Mouse (Mus musculus): Measurements from ENCODE around the gene Fdps.
A peak's percentile ranks its signal among the peaks of the same experiment; 100 is the strongest.

The Fdps gene

GRCm38 (mm10) chr3:89101812-89102494 is at the start of gene Fdps:
Fdps (minus strand) TSS chr3:89101959.
- DNase-seq (ENCODE audit: low spot score), result peak; percentile 98

- DNase-seq (ENCODE audit: low spot score), result no peak
Observed at GRCm38 (mm10) chr3:89148567-89148966, 46.8 kb upstream of the Fdps start.

- no peak for DNase-seq (ENCODE audit: low spot score)
Observed at GRCm38 (mm10) chr3:89147979-89148311, 46.2 kb upstream of the Fdps start.

GRCm38 (mm10) chr3:89147101-89147978 is 45.6 kb upstream of the Fdps start:
- DNase-seq (ENCODE audit: low spot score), result no peak

- DNase-seq (ENCODE audit: low spot score), result no peak
Observed at GRCm38 (mm10) chr3:89145566-89145965, 43.8 kb upstream of the Fdps start.

GRCm38 (mm10) chr3:89144821-89145220 is 43.1 kb upstream of the Fdps start:
- no peak for DNase-seq (ENCODE audit: low spot score)

GRCm38 (mm10) chr3:89136365-89136764 is 34.6 kb upstream of the Fdps start:
- DNase-seq (ENCODE audit: low spot score), result no peak

- no peak for DNase-seq (ENCODE audit: low spot score)
Observed at GRCm38 (mm10) chr3:89135958-89136357, 34.2 kb upstream of the Fdps start, which contains the start of gene Pklr. Pklr (plus strand) TSS chr3:89136142.

GRCm38 (mm10) chr3:89133752-89134151 is 32.0 kb upstream of the Fdps start:
- no peak for DNase-seq (ENCODE audit: low spot score)

GRCm38 (mm10) chr3:89133063-89133450 is 31.3 kb upstream of the Fdps start:
- no peak for DNase-seq (ENCODE audit: low spot score)

- DNase-seq (ENCODE audit: low spot score), result no peak
Observed at GRCm38 (mm10) chr3:89132285-89133062, 30.7 kb upstream of the Fdps start.

- DNase-seq (ENCODE audit: low spot score), result no peak
Observed at GRCm38 (mm10) chr3:89131816-89132215, 30.1 kb upstream of the Fdps start.

GRCm38 (mm10) chr3:89129908-89130307 is 28.1 kb upstream of the Fdps start:
- DNase-seq (ENCODE audit: low spot score), result no peak

- DNase-seq (ENCODE audit: low spot score), result no peak
Observed at GRCm38 (mm10) chr3:89125981-89126380, 24.2 kb upstream of the Fdps start.

- no peak for DNase-seq (ENCODE audit: low spot score)
Observed at GRCm38 (mm10) chr3:89124241-89124640, 22.5 kb upstream of the Fdps start.

GRCm38 (mm10) chr3:89123313-89123712 is 21.6 kb upstream of the Fdps start:
- DNase-seq (ENCODE audit: low spot score), result no peak

- no peak for DNase-seq (ENCODE audit: low spot score)
Observed at GRCm38 (mm10) chr3:89115522-89115921, 13.8 kb upstream of the Fdps start.

GRCm38 (mm10) chr3:89113058-89113457 is 11.3 kb upstream of the Fdps start:
- no peak for DNase-seq (ENCODE audit: low spot score)

GRCm38 (mm10) chr3:89108146-89108545 is 6.4 kb upstream of the Fdps start:
- DNase-seq (ENCODE audit: low spot score), result no peak

- DNase-seq (ENCODE audit: low spot score), result no peak
Observed at GRCm38 (mm10) chr3:89107545-89107944, 5.8 kb upstream of the Fdps start.

- DNase-seq (ENCODE audit: low spot score), result no peak
Observed at GRCm38 (mm10) chr3:89106881-89107280, 5.1 kb upstream of the Fdps start.

- no peak for DNase-seq (ENCODE audit: low spot score)
Observed at GRCm38 (mm10) chr3:89103291-89103595, 1.5 kb upstream of the Fdps start.
